Mouse (Mus musculus) left cerebral cortex, postnatal 10 days (tissue): ENCODE measurements around the gene Nt5c1a. TPM values are rescaled to one million over a fixed set of nuclear protein-coding genes. Genes with fewer than 3 reads are reported as not detected.
A peak's percentile ranks its signal among the peaks of the same experiment; 100 is the strongest.

ENCODE experiments used
- DNase-seq, 2 experiments: peaks; one replicate each; pipeline ENCODE4 v3.0.0; 2021 to 2022; ENCODE audit warnings: low spot score in 2 of 2, mixed read lengths in 1 of 2; ENCODE audit errors: extremely low spot score in 1 of 2
- intact Hi-C: fragments of 180-260 bp; cut with DNase I; formaldehyde crosslinking; loops from one replicate; pipeline ENCODE4 v1.15.1; 2025
- total RNA-seq, 2 experiments: library from RNA; stranded (reverse); gene quantifications; 2 replicates each; pipeline ENCODE4 v1.2.3; 2021

Nt5c1a gene
- total RNA-seq, 2 experiments from 2014 or later: 8.2 to 8.6 TPM

GRCm38 (mm10) chr4:123202094-123202420 is 753 bp downstream of the Nt5c1a start:
- DNase-seq: no peak
- intact Hi-C loops: loop anchor here (5.0 kb wide), 1 partner anchor 45 kb away; no protein-coding TSS in a partner anchor

- no peak for DNase-seq
- intact Hi-C loops: no loop called here
These were observed 6.0 kb downstream of the Nt5c1a start for GRCm38 (mm10) chr4:123207337-123207736.

- no peak for DNase-seq
- intact Hi-C loops: no loop called here
These were observed 9.7 kb downstream of the Nt5c1a start for GRCm38 (mm10) chr4:123210996-123211395.

- intact Hi-C loops: no loop called here
- DNase-seq: no peak
These were observed 10.1 kb downstream of the Nt5c1a start for GRCm38 (mm10) chr4:123211453-123211852.

GRCm38 (mm10) chr4:123212330-123212729 is 11.0 kb downstream of the Nt5c1a start:
- no peak for DNase-seq
- intact Hi-C loops: no loop called here

- DNase-seq: no peak
- intact Hi-C loops: no loop called here
These were observed 12.7 kb downstream of the Nt5c1a start for GRCm38 (mm10) chr4:123213975-123214374.

- intact Hi-C loops: no loop called here
- DNase-seq: no peak
These were observed 14.1 kb downstream of the Nt5c1a start for GRCm38 (mm10) chr4:123215367-123215766.

- intact Hi-C loops: no loop called here
These were observed 15.5 kb downstream of the Nt5c1a start for GRCm38 (mm10) chr4:123216782-123217181.

GRCm38 (mm10) chr4:123219720-123220357 is 18.5 kb downstream of the Nt5c1a start:
- DNase-seq: peak; percentile 60 to 81
- intact Hi-C loops: loop anchor here (2.0 kb wide), 1 partner anchor 35 kb away; no protein-coding TSS in a partner anchor

More at GRCm38 (mm10) chr4:123216782-123217181, 15.5 kb downstream of the Nt5c1a start:
- DNase-seq: no peak

- intact Hi-C loops: no loop called here
- no peak for DNase-seq
These were observed 19.3 kb downstream of the Nt5c1a start for GRCm38 (mm10) chr4:123220637-123221036.

GRCm38 (mm10) chr4:123223309-123223708 is 22.0 kb downstream of the Nt5c1a start:
- intact Hi-C loops: no loop called here
- no peak for DNase-seq

- intact Hi-C loops: no loop called here
- peak in 1 of 2 experiments; percentile 60 for DNase-seq
These were observed 24.6 kb downstream of the Nt5c1a start for GRCm38 (mm10) chr4:123225718-123226403.

- intact Hi-C loops: no loop called here
- peak in 1 of 2 experiments; percentile 75 for DNase-seq
These were observed 26.4 kb downstream of the Nt5c1a start for GRCm38 (mm10) chr4:123227707-123228106.

- DNase-seq: peak in 1 of 2 experiments; percentile 59
- intact Hi-C loops: no loop called here
These were observed 27.0 kb downstream of the Nt5c1a start for GRCm38 (mm10) chr4:123228270-123228669.

- no peak for DNase-seq
- intact Hi-C loops: no loop called here
These were observed 27.9 kb downstream of the Nt5c1a start for GRCm38 (mm10) chr4:123229166-123229565.

- DNase-seq: no peak
- intact Hi-C loops: no loop called here
These were observed 31.5 kb downstream of the Nt5c1a start for GRCm38 (mm10) chr4:123232841-123233240.

GRCm38 (mm10) chr4:123233492-123234084 is 32.3 kb downstream of the Nt5c1a start, which contains the start of gene Heyl:
Heyl (plus strand) TSS chr4:123233556.
- intact Hi-C loops: no loop called here
- DNase-seq: peak in 1 of 2 experiments; percentile 80

- intact Hi-C loops: no loop called here
- no peak for DNase-seq
These were observed 34.6 kb downstream of the Nt5c1a start for GRCm38 (mm10) chr4:123235835-123236430.

- DNase-seq: no peak
- intact Hi-C loops: no loop called here
These were observed 35.2 kb downstream of the Nt5c1a start for GRCm38 (mm10) chr4:123236431-123237031.
